Mouse (Mus musculus) left cerebral cortex, adult 8-10 months (tissue): ENCODE measurements around the gene Cdca4. TPM values are rescaled to one million over a fixed set of nuclear protein-coding genes. Genes with fewer than 3 reads are reported as not detected.

Experiments used
- total RNA-seq, 4 experiments: library from RNA; stranded (reverse); gene quantifications; 2 replicates each; pipeline ENCODE4 v1.2.4; 2022

Gene Cdca4
- total RNA-seq, 4 experiments from 2014 or later: 9.5 to 12.3 (median 10.2) TPM

Other genes starting within 250 kb of the Cdca4 start
- gene Inf2, start 240.6 kb downstream of the Cdca4 start, total RNA-seq: 100 to 1,000 TPM; 171 to 194 (median 182) TPM
- 10 to 100 TPM; 21.8 to 41.0 (median 28.6) TPM for gene Adssl1, start 209.4 kb downstream of the Cdca4 start, total RNA-seq
- 10 to 100 TPM; 16.8 to 26.8 (median 23.8) TPM for gene Siva1, start 184.7 kb downstream of the Cdca4 start, total RNA-seq
- 100 to 1,000 TPM; 158 to 174 (median 171) TPM for gene Akt1, start 154.5 kb downstream of the Cdca4 start, total RNA-seq
- gene Zbtb42, start 150.6 kb downstream of the Cdca4 start, total RNA-seq: 1 to 10 TPM in 2 of 4 experiments, under 1 TPM in 2; 0.81 to 1.7 (median 1.1) TPM
- 100 to 1,000 TPM; 252 to 327 (median 295) TPM for gene Cep170b, start 109.0 kb downstream of the Cdca4 start, total RNA-seq
- 10 to 100 TPM in 3 of 4 experiments, 1 to 10 TPM in 1; 10.0 to 22.8 (median 16.5) TPM for gene Pld4, start 68.8 kb downstream of the Cdca4 start, total RNA-seq
- gene Ahnak2, start 26.8 kb downstream of the Cdca4 start, total RNA-seq: 1 to 10 TPM; 7.5 to 9.3 (median 8.1) TPM
- gene Clba1, start 20.5 kb downstream of the Cdca4 start, total RNA-seq: 10 to 100 TPM; 15.1 to 16.5 (median 16.1) TPM
- under 1 TPM in 3 of 4 experiments, not detected in 1; 0.14 to 0.23 (median 0.15) TPM for gene Gpr132, start 38.8 kb upstream of the Cdca4 start, total RNA-seq
- 10 to 100 TPM; 48.1 to 69.9 (median 58.9) TPM for gene Jag2, start 100.4 kb upstream of the Cdca4 start, total RNA-seq
- 10 to 100 TPM in 3 of 4 experiments, 1 to 10 TPM in 1; 9.8 to 17.1 (median 11.8) TPM for gene Nudt14, start 112.7 kb upstream of the Cdca4 start, total RNA-seq
- 10 to 100 TPM; 64.2 to 73.5 (median 68.7) TPM for gene Btbd6, start 147.1 kb upstream of the Cdca4 start, total RNA-seq
- 10 to 100 TPM; 46.0 to 56.9 (median 48.2) TPM for gene Brf1, start 171.3 kb upstream of the Cdca4 start, total RNA-seq
- gene Pacs2, start 185.1 kb upstream of the Cdca4 start, total RNA-seq: 100 to 1,000 TPM in 2 of 4 experiments, 10 to 100 TPM in 2; 90.4 to 105 (median 97.5) TPM
- 1 to 10 TPM in 2 of 4 experiments, under 1 TPM in 2; 0.30 to 1.5 (median 0.96) TPM for gene Tex22, start 245.1 kb upstream of the Cdca4 start, total RNA-seq